Mouse (Mus musculus) midbrain, embryonic 13.5 days (tissue): Measurements from ENCODE around the gene Pard3b. TPM values are rescaled to one million over a fixed set of nuclear protein-coding genes. Genes with fewer than 3 reads are reported as not detected.

Experiments used
- ATAC-seq: fragments of 200-750 bp; cut with Nextera tagmentation; 2 replicates; pipeline ENCODE4 v1.8.0; 2017; ENCODE audit warnings: mild to moderate bottlenecking, moderate TSS enrichment, moderate library complexity
- H3K27ac ChIP-seq: fragments of 300-500 bp; sonication (generic); 2 replicates; pipeline ENCODE4 v1.5.1; 2015; ENCODE audit warnings: inconsistent platforms, mild to moderate bottlenecking, moderate library complexity
- H3K27me3 ChIP-seq: fragments of 300-500 bp; sonication (generic); 2 replicates; pipeline ENCODE4 v1.6.1; 2015; ENCODE audit warnings: mild to moderate bottlenecking, inconsistent platforms
- H3K36me3 ChIP-seq: fragments of 300-500 bp; sonication (generic); 2 replicates; pipeline ENCODE4 v1.6.1; 2015; ENCODE audit warnings: mild to moderate bottlenecking, inconsistent platforms
- H3K4me1 ChIP-seq: fragments of 300-500 bp; sonication (generic); replicated peaks from 2 replicates; pipeline ENCODE4 v1.6.1; 2015; ENCODE audit warnings: inconsistent platforms
- H3K4me2 ChIP-seq: fragments of 300-500 bp; sonication (generic); replicated peaks from 2 replicates; pipeline ENCODE4 v1.6.1; 2015; ENCODE audit warnings: moderate library complexity, mild to moderate bottlenecking, inconsistent platforms
- H3K4me3 ChIP-seq: fragments of 300-500 bp; sonication (generic); replicated peaks from 2 replicates; pipeline ENCODE4 v1.5.1; 2015; ENCODE audit warnings: mild to moderate bottlenecking, inconsistent platforms
- H3K9ac ChIP-seq: fragments of 300-500 bp; sonication (generic); replicated peaks from 2 replicates; pipeline ENCODE4 v1.6.1; 2015; ENCODE audit warnings: mild to moderate bottlenecking, inconsistent platforms
- H3K9me3 ChIP-seq: fragments of 300-500 bp; sonication (generic); 2 replicates; pipeline ENCODE4 v1.6.1; 2016; ENCODE audit warnings: mild to moderate bottlenecking, inconsistent platforms
- WGBS: fragments of 180-500 bp; shearing (Covaris S2); methylation state at CpG from one replicate; pipeline ENCODE4 v1.1.7; 2015; 5-methylcytosine and 5-hydroxymethylcytosine counted together
- polyA plus RNA-seq: library from polyadenylated mRNA; unstranded; fragments of >200 nt; fragmentation: Nextera tagmentation; extraction: Ambion mirVana; gene quantifications from 2 replicates; pipeline ENCODE4 v1.2.1, GENCODE M21; 2015

Pard3b gene
- polyA plus RNA-seq, 1 experiment from 2014 or later = 9.4 TPM

- H3K27me3 ChIP-seq = no peaks in the 10 kb centered on the region
- no peak overlapping the region for H3K27ac ChIP-seq
- H3K9me3 ChIP-seq = no peaks in the 10 kb centered on the region
- no peak overlapping the region for H3K4me3 ChIP-seq
- no peak overlapping the region for H3K9ac ChIP-seq
- peak; percentile 56; the same call in 1 of the 2 replicates for ATAC-seq
- WGBS = 45% methylated on average over 6 of the region's 6 CpGs
- no peaks in the 10 kb centered on the region for H3K36me3 ChIP-seq
- H3K4me1 ChIP-seq = peaks cover 7% of the 10 kb centered on the region
- no peak overlapping the region for H3K4me2 ChIP-seq
These were observed 241.3 kb downstream of the Pard3b start for GRCm38 (mm10) chr1:61879706-61880470.

DNA sequence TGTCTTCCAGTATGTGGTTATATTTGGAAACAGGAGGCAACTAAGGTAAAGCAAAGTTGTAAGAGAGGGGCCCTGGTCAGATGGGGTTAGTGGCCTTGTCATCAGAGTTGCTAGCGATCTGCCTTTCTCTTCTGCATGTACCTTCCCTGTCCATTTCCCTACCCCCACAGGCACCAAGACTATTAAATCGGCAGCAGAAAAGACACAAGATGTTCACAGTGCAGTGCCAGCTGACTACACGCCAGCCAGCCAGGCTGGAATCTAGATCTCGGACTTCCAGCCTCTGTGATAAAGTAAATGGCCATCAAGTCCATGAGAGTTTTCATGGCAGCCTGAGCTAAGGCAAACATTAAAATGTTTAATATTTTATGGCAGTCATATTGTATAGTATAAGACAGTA lies 257.4 kb downstream of the Pard3b start:
- WGBS = 94% methylated on average over 4 of the region's 4 CpGs
- Histone ChIP-seq H3K9ac (no peak overlapping the region), H3K4me3 (no peak overlapping the region), H3K4me1 (no peaks in the 10 kb centered on the region), H3K27me3 (no peaks in the 10 kb centered on the region), H3K36me3 (no peaks in the 10 kb centered on the region), H3K27ac (no peak overlapping the region), H3K9me3 (no peaks in the 10 kb centered on the region), H3K4me2 (no peak overlapping the region)
- no peak for ATAC-seq

- WGBS = 87% methylated on average over 4 of the region's 4 CpGs
- H3K4me3 ChIP-seq = no peak overlapping the region
- no peak overlapping the region for H3K9ac ChIP-seq
- no peaks in the 10 kb centered on the region for H3K4me1 ChIP-seq
- H3K36me3 ChIP-seq = no peaks in the 10 kb centered on the region
- ATAC-seq = no peak
- no peak overlapping the region for H3K27ac ChIP-seq
- no peaks in the 10 kb centered on the region for H3K9me3 ChIP-seq
- H3K4me2 ChIP-seq = no peak overlapping the region
- H3K27me3 ChIP-seq = no peaks in the 10 kb centered on the region
These were observed 264.8 kb downstream of the Pard3b start for GRCm38 (mm10) chr1:61903271-61904007.

GRCm38 (mm10) chr1:61904036-61904435 lies 265.4 kb downstream of the Pard3b start:
- H3K27me3 ChIP-seq = no peaks in the 10 kb centered on the region
- H3K4me2 ChIP-seq = no peak overlapping the region
- H3K9ac ChIP-seq = no peak overlapping the region
- WGBS = 54% methylated on average over 4 of the region's 4 CpGs
- H3K4me1 ChIP-seq = no peaks in the 10 kb centered on the region
- H3K36me3 ChIP-seq = no peaks in the 10 kb centered on the region
- H3K9me3 ChIP-seq = no peaks in the 10 kb centered on the region
- H3K27ac ChIP-seq = no peak overlapping the region
- no peak overlapping the region for H3K4me3 ChIP-seq
- ATAC-seq = no peak

DNA sequence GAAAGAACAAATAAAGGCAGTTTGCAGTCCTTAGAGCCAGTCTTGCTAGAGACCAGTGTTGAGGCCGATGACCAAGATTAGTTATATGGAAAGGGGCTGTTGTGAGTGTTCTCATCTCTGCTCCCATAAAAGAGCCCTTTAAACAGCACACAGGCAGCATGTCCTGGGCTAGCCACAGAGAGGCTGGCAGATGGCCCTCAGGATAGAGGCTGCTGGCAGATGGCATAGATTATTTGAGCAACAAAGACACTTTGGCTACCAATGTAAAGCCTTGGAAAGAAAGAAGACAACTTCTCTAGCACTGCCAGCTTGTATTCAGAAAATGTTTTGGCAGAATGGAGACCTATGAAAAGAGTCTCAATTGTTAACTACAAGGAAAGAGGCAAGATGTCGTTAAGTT lies 274.3 kb downstream of the Pard3b start:
- ATAC-seq = peak; percentile 43; the same call in 1 of the 2 replicates
- 35% methylated on average over 2 of the region's 2 CpGs for WGBS

DNA sequence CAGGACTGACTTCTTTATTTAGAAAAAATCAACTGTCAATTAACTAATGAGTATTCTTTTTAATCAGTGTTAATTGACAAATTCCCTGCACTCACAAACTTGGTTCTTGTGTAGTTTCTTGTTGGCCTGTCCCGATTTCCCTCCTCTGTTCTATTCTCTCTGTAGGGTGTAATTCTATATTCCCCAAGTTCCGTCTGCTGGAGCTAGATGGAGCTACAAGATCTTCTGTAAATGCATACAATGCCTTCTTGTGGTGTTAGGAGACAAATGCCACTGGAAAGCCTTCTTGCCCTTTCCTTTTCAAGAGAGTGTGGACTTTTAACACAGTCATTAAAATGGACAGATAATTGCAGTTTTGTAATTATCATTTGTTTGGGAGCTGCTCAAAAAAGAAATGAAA lies 286.3 kb downstream of the Pard3b start:
- no peaks in the 10 kb centered on the region for H3K36me3 ChIP-seq
- no peak overlapping the region for H3K4me2 ChIP-seq
- 25% methylated on average over 2 of the region's 2 CpGs for WGBS
- no peaks in the 10 kb centered on the region for H3K27me3 ChIP-seq
- no peak overlapping the region for H3K27ac ChIP-seq
- no peak overlapping the region for H3K9ac ChIP-seq
- H3K4me3 ChIP-seq = no peak overlapping the region
- ATAC-seq = no peak
- H3K4me1 ChIP-seq = peaks cover 11% of the 10 kb centered on the region; the same call in 1 of the 2 replicates
- no peaks in the 10 kb centered on the region for H3K9me3 ChIP-seq

More for the DNA sequence above, 274.3 kb downstream of the Pard3b start:
- H3K9ac ChIP-seq = no peak overlapping the region
- H3K4me2 ChIP-seq = no peak overlapping the region
- H3K27me3 ChIP-seq = no peaks in the 10 kb centered on the region
- H3K4me1 ChIP-seq = peaks cover 6% of the 10 kb centered on the region; the same call in 1 of the 2 replicates
- H3K27ac ChIP-seq = 0 out of 2 replicates have a peak overlapping the region, but pooled peaks have one; percentile 31
- H3K4me3 ChIP-seq = no peak overlapping the region
- H3K36me3 ChIP-seq = no peaks in the 10 kb centered on the region
- no peaks in the 10 kb centered on the region for H3K9me3 ChIP-seq

DNA sequence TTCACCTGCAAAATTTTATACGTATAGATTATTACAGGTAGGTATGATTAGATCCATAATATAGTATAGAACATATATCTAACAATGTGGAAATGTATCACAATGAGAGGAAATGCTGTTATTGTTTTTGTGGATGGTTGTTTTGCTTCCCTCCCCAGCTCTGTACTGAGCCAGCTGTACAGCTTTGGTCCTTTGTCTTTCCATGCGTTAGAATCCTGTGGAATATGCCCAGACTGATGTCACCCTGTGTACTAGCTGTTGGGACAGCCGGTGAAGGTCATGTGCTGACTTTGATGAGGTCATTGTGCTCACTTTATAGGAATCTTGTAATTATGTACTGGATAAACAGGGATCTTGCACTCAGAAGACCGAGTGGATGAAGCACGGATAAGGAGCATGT lies 286.9 kb downstream of the Pard3b start:
- Histone ChIP-seq H3K4me3 (no peak overlapping the region), H3K4me1 (peaks cover 11% of the 10 kb centered on the region; the same call in 1 of the 2 replicates), H3K4me2 (no peak overlapping the region), H3K36me3 (no peaks in the 10 kb centered on the region), H3K27ac (no peak overlapping the region), H3K9ac (no peak overlapping the region), H3K27me3 (no peaks in the 10 kb centered on the region), H3K9me3 (no peaks in the 10 kb centered on the region)
- 65% methylated on average over 5 of the region's 5 CpGs for WGBS
- no peak for ATAC-seq

DNA sequence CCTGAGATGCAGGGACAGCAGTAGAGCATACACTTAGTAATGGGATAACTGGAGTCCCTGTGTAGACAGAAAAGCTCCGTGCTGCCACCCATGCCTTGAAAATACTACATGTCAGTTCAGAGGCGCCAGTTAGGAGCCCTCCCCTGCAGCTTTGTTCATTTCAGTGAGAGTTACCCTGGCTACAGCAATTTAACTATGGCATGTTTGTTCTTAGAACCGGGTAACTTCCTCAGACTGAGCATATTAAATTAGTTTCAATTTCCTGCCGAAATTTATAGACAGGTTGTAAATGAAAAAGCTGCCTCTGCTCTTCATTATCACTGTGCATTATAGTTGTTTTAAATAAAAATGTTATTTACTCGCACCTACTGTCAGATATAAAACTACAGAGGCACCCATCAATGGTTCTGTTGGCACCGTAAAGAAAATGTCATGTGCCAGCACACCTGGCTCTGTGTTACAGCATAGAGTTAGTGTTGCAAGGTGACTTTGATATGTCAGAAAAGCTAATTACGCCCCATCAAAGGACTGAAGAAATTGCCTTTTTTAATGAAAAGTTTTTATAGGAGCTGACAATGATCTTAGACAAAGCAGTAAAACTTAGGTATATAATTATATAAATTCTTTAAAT lies 289.6 kb downstream of the Pard3b start:
- no peaks in the 10 kb centered on the region for H3K9me3 ChIP-seq
- H3K4me3 ChIP-seq = no peak overlapping the region
- H3K4me2 ChIP-seq = no peak overlapping the region
- WGBS = 43% methylated on average over 7 of the region's 7 CpGs
- H3K9ac ChIP-seq = no peak overlapping the region
- ATAC-seq = no peak
- no peaks in the 10 kb centered on the region for H3K27me3 ChIP-seq
- H3K36me3 ChIP-seq = no peaks in the 10 kb centered on the region
- H3K27ac ChIP-seq = no peak overlapping the region
- peaks cover 11% of the 10 kb centered on the region; the same call in 1 of the 2 replicates for H3K4me1 ChIP-seq

DNA sequence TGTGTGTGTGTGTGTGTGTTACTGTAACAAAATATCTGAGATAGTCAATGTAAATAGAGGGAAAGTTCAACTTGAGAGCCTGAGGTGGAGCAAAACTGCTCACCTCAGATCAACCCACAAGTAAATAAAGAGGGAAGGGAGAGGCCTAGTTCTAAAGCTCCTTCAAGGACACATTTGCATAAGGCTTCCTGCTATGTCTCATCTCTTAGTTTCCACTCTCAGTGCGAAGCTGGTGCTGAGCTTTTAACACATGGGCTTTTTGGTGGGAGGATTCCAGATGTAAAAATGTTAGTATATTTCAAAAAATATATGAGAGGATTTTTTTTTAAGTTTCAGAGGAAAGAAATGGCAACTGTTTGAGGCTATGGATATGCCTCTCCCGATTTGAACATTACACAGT lies 294.9 kb downstream of the Pard3b start:
- H3K4me1 ChIP-seq = no peaks in the 10 kb centered on the region
- 68% methylated on average over 2 of the region's 2 CpGs for WGBS
- H3K4me2 ChIP-seq = no peak overlapping the region
- H3K9me3 ChIP-seq = no peaks in the 10 kb centered on the region
- H3K36me3 ChIP-seq = no peaks in the 10 kb centered on the region
- H3K9ac ChIP-seq = no peak overlapping the region
- ATAC-seq = no peak
- no peaks in the 10 kb centered on the region for H3K27me3 ChIP-seq
- H3K4me3 ChIP-seq = no peak overlapping the region
- no peak overlapping the region for H3K27ac ChIP-seq

GRCm38 (mm10) chr1:61934760-61935159 lies 296.1 kb downstream of the Pard3b start:
- Histone ChIP-seq H3K27me3 (no peaks in the 10 kb centered on the region), H3K4me2 (no peak overlapping the region), H3K9me3 (no peaks in the 10 kb centered on the region), H3K9ac (no peak overlapping the region), H3K4me1 (no peaks in the 10 kb centered on the region), H3K36me3 (no peaks in the 10 kb centered on the region), H3K27ac (no peak overlapping the region), H3K4me3 (no peak overlapping the region)
- 95% methylated on average over 4 of the region's 4 CpGs for WGBS
- no peak for ATAC-seq

GRCm38 (mm10) chr1:61939882-61940281 lies 301.3 kb downstream of the Pard3b start:
- Histone ChIP-seq H3K4me2 (no peak overlapping the region), H3K27ac (no peak overlapping the region), H3K4me3 (no peak overlapping the region), H3K9ac (no peak overlapping the region), H3K36me3 (no peaks in the 10 kb centered on the region), H3K27me3 (no peaks in the 10 kb centered on the region), H3K4me1 (no peaks in the 10 kb centered on the region), H3K9me3 (peaks cover 5% of the 10 kb centered on the region; the same call in 1 of the 2 replicates)
- ATAC-seq = no peak
- 89% methylated on average over 10 of the region's 10 CpGs for WGBS

GRCm38 (mm10) chr1:61961533-61961932 lies 322.9 kb downstream of the Pard3b start:
- ATAC-seq = no peak
- H3K9ac ChIP-seq = no peak overlapping the region
- no peaks in the 10 kb centered on the region for H3K9me3 ChIP-seq
- H3K4me1 ChIP-seq = peaks cover 4% of the 10 kb centered on the region; the same call in 1 of the 2 replicates
- H3K27me3 ChIP-seq = no peaks in the 10 kb centered on the region
- H3K27ac ChIP-seq = no peak overlapping the region
- no peak overlapping the region for H3K4me2 ChIP-seq
- WGBS = 95% methylated on average over 9 of the region's 9 CpGs
- H3K4me3 ChIP-seq = no peak overlapping the region
- H3K36me3 ChIP-seq = no peaks in the 10 kb centered on the region
